Mouse (Mus musculus) NIH3T3 (cell line): ENCODE measurements at regions not wholly inside any gene's neighbourhood (a gene's known extent, or its start where the extent isn't known, plus 50 kb on each side); places are given as distances from the start of the nearest gene placed in this dataset.
A peak's percentile ranks its signal among the peaks of the same experiment; 100 is the strongest.
"Not testable (repeated sequence)": the region's sequence is repeated elsewhere in the genome, so short reads cannot be mapped to it uniquely, and the experiment has no call there.

ENCODE experiments used
- DNase-seq: peaks from one replicate; pipeline ENCODE4 v3.0.0-alpha.2; 2012; ENCODE audit warnings: low read depth

DNA sequence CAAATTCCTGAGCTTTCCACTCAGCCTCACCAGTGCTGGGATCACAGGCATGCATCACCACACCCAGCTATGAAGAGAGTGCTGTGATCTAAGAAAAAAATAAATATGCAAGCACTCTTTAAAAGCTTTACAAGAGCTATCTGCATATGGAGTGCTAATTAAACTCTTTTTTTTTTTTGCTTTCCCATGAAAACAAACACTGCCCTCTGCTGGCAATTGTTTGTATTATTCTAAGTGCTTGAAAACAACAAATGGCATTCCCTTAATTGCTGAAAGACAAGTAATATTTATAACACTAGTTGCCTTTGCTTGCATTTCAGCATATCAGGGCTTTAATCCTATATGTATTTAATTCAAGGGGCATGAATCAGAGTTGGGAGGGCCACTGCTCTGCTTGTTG, 91.8 kb downstream of the 5730507C01Rik start:
- DNase-seq, result not testable (repeated sequence)

DNA sequence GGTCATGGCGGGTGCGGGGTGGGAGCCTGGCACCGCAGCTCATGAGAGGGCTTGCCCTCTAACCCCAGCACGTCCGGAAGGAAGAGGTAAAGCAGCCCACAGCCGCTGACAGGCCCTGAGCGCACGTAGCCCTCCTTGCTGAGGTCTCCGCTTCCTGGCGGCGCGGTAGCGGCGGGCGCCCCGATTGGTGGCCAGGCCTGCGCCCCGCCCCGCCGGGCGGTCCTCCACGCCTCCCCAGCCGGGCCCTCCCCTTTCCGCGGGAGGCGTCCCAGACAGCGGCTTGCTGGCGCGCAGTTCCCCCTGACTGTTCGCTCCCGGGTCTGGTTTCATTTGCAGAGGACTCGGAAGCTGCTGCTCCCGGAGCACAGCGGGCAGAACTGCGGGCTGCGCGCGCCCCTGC, 95.5 kb downstream of the 5730507C01Rik start:
- DNase-seq, result peak; percentile 10

DNA sequence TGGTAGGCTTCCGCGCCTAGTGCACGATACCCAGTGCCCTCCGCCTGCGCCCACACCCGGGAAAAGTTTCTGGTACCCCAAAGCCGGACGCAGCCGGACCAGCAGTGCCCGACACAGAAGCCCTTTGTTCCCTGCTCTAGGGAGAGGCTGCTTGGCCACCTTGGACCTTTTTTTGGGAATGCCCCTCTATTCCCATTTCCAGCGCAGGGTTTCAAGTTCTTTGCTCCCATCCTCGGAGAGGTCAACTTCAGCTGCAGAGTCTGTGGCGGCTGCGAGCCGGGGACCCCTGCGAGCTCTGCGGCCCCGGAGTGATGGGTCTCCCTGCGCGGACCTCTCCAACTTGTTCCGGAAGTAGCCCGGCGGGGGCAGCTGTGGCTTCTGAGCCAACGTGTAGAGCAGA, 96.3 kb downstream of the 5730507C01Rik start:
- not testable (repeated sequence) for DNase-seq
